Mouse (Mus musculus): ENCODE measurements around the gene Itpripl2.

DNA sequence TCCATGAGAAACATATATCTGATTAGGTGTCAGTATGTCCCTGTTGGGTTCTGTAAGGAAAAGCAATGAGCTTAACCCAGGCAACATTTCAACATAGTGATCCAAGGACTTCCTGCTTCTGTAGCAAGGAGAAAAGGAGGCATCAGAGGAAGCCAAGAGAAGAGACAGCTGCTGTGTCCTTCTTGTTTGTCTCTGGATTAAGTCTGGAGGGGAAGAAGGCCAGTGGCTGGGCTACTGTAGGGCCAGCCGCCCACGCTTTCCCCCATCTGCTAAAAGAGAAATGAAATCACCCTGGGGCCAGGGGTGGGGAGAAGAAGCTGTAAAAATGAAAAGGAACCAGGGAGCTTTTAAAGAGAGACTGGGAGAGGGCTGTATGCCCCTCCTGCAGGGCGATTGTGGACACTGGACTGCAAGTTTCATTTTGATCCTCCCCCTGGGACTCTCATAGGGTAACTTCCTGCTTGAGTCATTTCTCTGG lies 12.9 kb downstream of the Itpripl2 start:
- TF ChIP-seq CTCF (IDR thresholded peaks at IDR 0.05; ENCODE audit: control insufficient read depth, insufficient read depth, insufficient replicate concordance, low read depth, low read length) (no peak), POLR2A (IDR thresholded peaks at IDR 0.05; ENCODE audit: control insufficient read depth, low read depth, low read length) (no peak)
